Mouse (Mus musculus) liver, postnatal 0 days (tissue): ENCODE measurements at regions not wholly inside any gene's neighbourhood (a gene's known extent, or its start where the extent isn't known, plus 50 kb on each side); places are given as distances from the start of the nearest gene placed in this dataset.

ENCODE experiments used
- ATAC-seq: fragments of 200-750 bp; cut with Nextera tagmentation; 2 replicates; pipeline ENCODE4 v1.8.0; 2017; ENCODE audit warnings: mild to moderate bottlenecking, moderate library complexity
- DNase-seq: peaks from one replicate; pipeline ENCODE4 v3.0.0-alpha.2; 2016
- H3K27ac ChIP-seq: fragments of 300-500 bp; sonication (generic); 2 replicates; pipeline ENCODE4 v1.5.1; 2014; ENCODE audit warnings: antibody characterized with exemption, moderate library complexity, mild to moderate bottlenecking, low read depth
- H3K27me3 ChIP-seq: fragments of 300-500 bp; sonication (generic); 2 replicates; pipeline ENCODE4 v1.6.1; 2014; ENCODE audit warnings: low read length, control low read depth, mixed read lengths; ENCODE audit not compliant: insufficient read depth
- H3K36me3 ChIP-seq: fragments of 300-500 bp; sonication (generic); replicated peaks from 2 replicates; pipeline ENCODE4 v1.6.1; 2014; ENCODE audit warnings: mild to moderate bottlenecking, control low read depth, low read length, moderate library complexity, mixed read lengths; ENCODE audit not compliant: insufficient read depth
- H3K4me1 ChIP-seq: fragments of 300-500 bp; sonication (generic); 2 replicates; pipeline ENCODE4 v1.6.1; 2014; ENCODE audit warnings: antibody characterized with exemption, mild to moderate bottlenecking, control low read depth; ENCODE audit not compliant: insufficient read depth
- H3K4me2 ChIP-seq: fragments of 300-500 bp; sonication (generic); 2 replicates; pipeline ENCODE4 v1.6.1; 2014; ENCODE audit warnings: low read depth, mild to moderate bottlenecking, low read length, moderate library complexity, mixed read lengths
- H3K4me3 ChIP-seq: fragments of 300-500 bp; sonication (generic); 2 replicates; pipeline ENCODE4 v1.5.1; 2014; ENCODE audit warnings: low read depth, low read length
- H3K9ac ChIP-seq: fragments of 300-500 bp; sonication (generic); replicated peaks from 2 replicates; pipeline ENCODE4 v1.6.1; 2014; ENCODE audit warnings: mild to moderate bottlenecking, moderate library complexity
- H3K9me3 ChIP-seq: fragments of 300-500 bp; sonication (generic); 2 replicates; pipeline ENCODE4 v1.6.1; 2016; ENCODE audit warnings: mild to moderate bottlenecking, control low read depth, low read length, mixed read lengths
- CTCF ChIP-seq: sonication (generic); IDR thresholded peaks from 2 replicates; pipeline ENCODE4 v1.5.1; 2016; ENCODE audit warnings: antibody characterized with exemption, low read depth
- EP300 ChIP-seq: IDR thresholded peaks from 2 replicates; pipeline ENCODE4 v1.6.1; 2016; ENCODE audit warnings: antibody characterized with exemption, low read depth, mild to moderate bottlenecking
- WGBS: fragments of 180-500 bp; shearing (Covaris S2); extraction: QIAGEN DNeasy Blood & Tissue Kit; methylation state at CpG from one replicate; pipeline ENCODE4 v1.1.7; 2014; ENCODE audit not compliant: insufficient replicate concordance; 5-methylcytosine and 5-hydroxymethylcytosine counted together

GRCm38 (mm10) chr11:17528609-17529008 lies 271.2 kb downstream of the C1d start:
- H3K9me3 ChIP-seq = no peaks in the 10 kb centered on the region
- H3K4me1 ChIP-seq = no peaks in the 10 kb centered on the region
- 80% methylated on average over 6 of the region's 6 CpGs for WGBS
- no peak overlapping the region for H3K9ac ChIP-seq
- H3K4me3 ChIP-seq = no peak overlapping the region
- H3K27me3 ChIP-seq = no peaks in the 10 kb centered on the region
- H3K27ac ChIP-seq = no peak overlapping the region
- no peak for ATAC-seq
- no peaks in the 10 kb centered on the region for H3K36me3 ChIP-seq
- DNase-seq = no peak
- H3K4me2 ChIP-seq = no peak overlapping the region
- no peak for TF ChIP-seq EP300
- no peak for TF ChIP-seq CTCF

DNA sequence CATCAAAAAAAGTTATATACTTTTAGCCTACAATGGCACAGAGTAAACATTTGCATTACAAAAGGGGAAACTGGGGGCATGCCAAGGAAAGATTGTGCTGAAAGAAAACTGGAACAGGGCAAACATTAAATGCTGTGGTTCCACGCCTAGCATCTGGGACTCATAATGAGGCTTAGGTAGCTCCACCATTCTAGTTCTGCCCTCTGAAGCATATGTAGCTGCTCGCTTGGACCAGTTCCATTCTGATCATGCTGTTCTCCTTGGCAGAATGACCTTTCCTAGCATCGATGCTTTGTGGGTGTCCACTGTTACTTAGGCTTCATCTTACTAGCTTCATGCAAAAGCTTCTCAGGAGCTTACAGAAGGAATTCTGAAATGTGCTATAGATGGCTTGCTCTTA lies 276.3 kb downstream of the C1d start:
- WGBS = 66% methylated on average over 3 of the region's 3 CpGs
- Histone ChIP-seq H3K27ac (no peak overlapping the region), H3K4me1 (no peaks in the 10 kb centered on the region), H3K27me3 (no peaks in the 10 kb centered on the region), H3K9me3 (no peaks in the 10 kb centered on the region), H3K4me2 (no peak overlapping the region), H3K4me3 (no peak overlapping the region), H3K9ac (no peak overlapping the region), H3K36me3 (no peaks in the 10 kb centered on the region)
- ATAC-seq (no peak), DNase-seq (no peak)
- no peak for TF ChIP-seq EP300
- no peak for TF ChIP-seq CTCF

- H3K4me2 ChIP-seq = no peak overlapping the region
- no peak overlapping the region for H3K4me3 ChIP-seq
- H3K9ac ChIP-seq = no peak overlapping the region
- H3K9me3 ChIP-seq = no peaks in the 10 kb centered on the region
- DNase-seq = no peak
- TF ChIP-seq CTCF (no peak), EP300 (no peak)
- no peak overlapping the region for H3K27ac ChIP-seq
- no peaks in the 10 kb centered on the region for H3K4me1 ChIP-seq
- no peaks in the 10 kb centered on the region for H3K27me3 ChIP-seq
- ATAC-seq = no peak
- no peaks in the 10 kb centered on the region for H3K36me3 ChIP-seq
Measured at GRCm38 (mm10) chr11:17546286-17546685, 288.9 kb downstream of the C1d start.

DNA sequence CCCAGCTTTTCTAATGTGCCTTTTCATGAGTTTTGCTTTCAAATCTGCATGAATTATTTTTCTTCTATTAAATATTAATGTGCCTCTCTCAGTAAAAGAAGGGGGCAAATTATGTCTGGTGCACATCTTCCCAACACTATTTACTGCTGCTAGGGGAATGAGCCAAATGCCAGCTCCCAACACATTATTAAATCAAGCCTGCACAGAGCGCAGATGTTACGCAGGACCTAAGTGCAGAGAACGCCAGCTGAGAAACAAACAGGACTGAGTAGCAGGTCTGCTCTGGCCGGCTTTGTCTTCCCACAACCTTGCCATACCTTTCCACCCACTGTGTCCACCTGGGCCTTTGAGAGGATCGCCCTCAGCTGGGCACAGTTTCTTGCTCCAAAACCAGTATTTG lies 291.8 kb downstream of the C1d start:
- WGBS = 73% methylated on average over 5 of the region's 5 CpGs
- Histone ChIP-seq H3K9me3 (no peaks in the 10 kb centered on the region), H3K4me2 (no peak overlapping the region), H3K9ac (no peak overlapping the region), H3K36me3 (no peaks in the 10 kb centered on the region), H3K4me1 (no peaks in the 10 kb centered on the region), H3K27me3 (no peaks in the 10 kb centered on the region), H3K27ac (no peak overlapping the region), H3K4me3 (no peak overlapping the region)
- TF ChIP-seq EP300 = no peak
- TF ChIP-seq CTCF = no peak
- no peak for ATAC-seq
- no peak for DNase-seq

DNA sequence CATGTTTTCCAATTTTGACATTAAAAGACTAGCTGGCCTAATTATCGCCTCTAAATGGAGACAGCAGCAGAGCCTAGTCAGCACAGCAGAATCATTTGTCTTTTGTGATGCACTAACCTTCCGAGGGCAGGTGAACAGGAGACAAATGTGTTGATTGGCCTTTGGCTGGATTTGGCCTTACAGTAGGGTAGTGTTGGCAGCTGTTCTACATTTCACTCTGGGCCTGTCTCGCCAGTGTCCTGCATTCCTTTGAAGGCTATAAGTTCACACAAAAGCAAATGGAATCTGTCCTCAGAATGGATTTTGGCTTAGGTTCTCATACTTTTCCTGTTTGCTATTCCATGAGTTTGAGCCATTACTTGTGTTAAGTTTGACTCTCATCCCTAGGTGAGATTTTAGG lies 297.9 kb downstream of the C1d start:
- H3K9me3 ChIP-seq = no peaks in the 10 kb centered on the region
- DNase-seq (no peak), ATAC-seq (no peak)
- no peak overlapping the region for H3K4me3 ChIP-seq
- no peak for TF ChIP-seq EP300
- no peak for TF ChIP-seq CTCF
- H3K4me2 ChIP-seq = no peak overlapping the region
- H3K27ac ChIP-seq = no peak overlapping the region
- no peaks in the 10 kb centered on the region for H3K4me1 ChIP-seq
- no peak overlapping the region for H3K9ac ChIP-seq
- no peaks in the 10 kb centered on the region for H3K36me3 ChIP-seq
- 69% methylated on average over 3 of the region's 3 CpGs for WGBS
- H3K27me3 ChIP-seq = no peaks in the 10 kb centered on the region

DNA sequence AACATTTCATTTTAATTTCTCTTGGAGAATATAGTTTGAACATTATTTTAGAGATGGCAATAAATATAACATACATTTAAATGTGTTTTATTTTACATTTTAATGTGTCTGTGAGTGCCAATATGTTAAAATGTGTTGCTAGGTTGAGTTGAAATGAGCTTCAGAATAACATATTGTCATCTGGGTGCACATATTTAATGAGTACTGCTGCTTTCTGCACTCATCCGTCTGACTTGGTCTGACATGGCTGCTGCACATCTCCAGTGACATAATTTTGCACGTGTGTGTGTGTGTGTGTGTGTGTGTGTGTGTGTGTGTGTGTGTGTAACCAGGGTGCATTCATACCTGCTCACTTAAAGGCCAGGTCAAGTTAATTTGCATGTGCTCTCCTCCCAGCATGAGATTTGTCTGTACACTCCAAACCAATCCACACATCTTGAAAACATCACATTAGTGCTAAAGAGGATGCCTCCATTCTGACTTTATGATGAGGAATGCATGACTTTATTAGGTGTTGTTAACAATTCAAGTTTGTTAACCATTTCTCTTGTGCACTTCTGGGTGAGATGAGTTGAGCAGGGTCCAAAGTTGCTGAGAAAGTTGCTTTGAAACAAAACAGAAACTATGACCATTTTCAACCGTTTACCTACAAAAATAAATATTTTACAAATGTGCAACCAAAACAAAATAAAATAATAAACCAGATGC lies 334.6 kb downstream of the C1d start:
- Histone ChIP-seq H3K4me3 (no peak overlapping the region), H3K27me3 (no peaks in the 10 kb centered on the region), H3K9me3 (no peaks in the 10 kb centered on the region), H3K36me3 (no peaks in the 10 kb centered on the region), H3K27ac (no peak overlapping the region), H3K9ac (no peak overlapping the region), H3K4me1 (no peaks in the 10 kb centered on the region), H3K4me2 (no peak overlapping the region)
- DNase-seq (no peak), ATAC-seq (no peak)
- 76% methylated on average over 3 of the region's 3 CpGs for WGBS
- TF ChIP-seq CTCF (no peak), EP300 (no peak)
